Mouse (Mus musculus) thymus, postnatal 0 days (tissue): ENCODE data around the gene Dpy30. TPM values are rescaled to one million over a fixed set of nuclear protein-coding genes. Genes with fewer than 3 reads are reported as not detected.
A peak's percentile ranks its signal among the peaks of the same experiment; 100 is the strongest.
"Not testable (repeated sequence)": the region's sequence is repeated elsewhere in the genome, so short reads cannot be mapped to it uniquely, and the experiment has no call there.

ENCODE experiments used
- DNase-seq: peaks from one replicate; pipeline ENCODE4 v3.0.0-alpha.2; 2015; ENCODE audit warnings: low spot score
- polyA plus RNA-seq: library from polyadenylated mRNA; unstranded; fragments of >200 nt; fragmentation: Nextera tagmentation; extraction: Ambion mirVana; gene quantifications from 2 replicates; pipeline ENCODE4 v1.2.1, GENCODE M21; 2015

Dpy30 gene
- polyA plus RNA-seq = 289 and 316 TPM in 2 replicates

DNA sequence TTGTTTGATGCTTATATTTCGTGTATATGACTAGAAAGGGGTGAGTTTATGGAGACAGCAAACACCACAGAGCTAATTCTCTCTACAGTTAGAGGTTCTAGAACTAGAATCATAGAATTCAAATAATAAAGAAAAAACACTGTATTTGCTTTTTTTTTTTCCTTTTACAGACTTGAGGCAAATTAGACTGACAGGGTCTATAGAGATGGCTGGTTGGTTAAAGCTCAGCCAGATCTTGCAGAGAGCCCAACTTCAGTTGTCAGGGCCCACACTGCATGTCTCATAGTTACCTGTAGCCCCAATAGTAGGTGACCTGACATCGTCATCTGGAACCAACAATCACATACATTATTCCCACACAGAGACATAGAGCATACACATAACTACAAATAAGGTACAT lies at the start of gene Dpy30:
TSS of gene Dpy30 (minus strand) at position 101 of the 400 bp plus-strand sequence.
- DNase-seq = no peak

DNA sequence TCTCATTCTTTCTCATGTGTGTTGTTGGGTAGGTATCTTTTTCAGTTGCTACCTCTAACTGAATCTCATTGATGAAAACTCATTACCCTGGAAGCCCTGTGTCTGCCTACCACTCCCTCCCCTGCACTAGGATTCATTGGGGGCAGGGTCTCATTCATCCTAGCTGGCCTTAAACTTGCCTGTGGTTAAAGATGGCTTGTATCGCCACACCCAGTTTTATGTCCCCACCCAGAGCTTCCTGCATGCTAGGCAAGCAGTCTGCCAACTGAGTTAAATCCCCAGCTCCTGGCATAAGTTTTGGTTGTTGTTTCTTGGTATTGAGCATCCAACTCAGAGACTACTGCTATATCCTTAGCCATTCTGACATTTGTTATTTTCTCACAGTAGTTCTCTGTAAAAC lies 39.8 kb upstream of the Dpy30 start:
- DNase-seq = no peak

DNA sequence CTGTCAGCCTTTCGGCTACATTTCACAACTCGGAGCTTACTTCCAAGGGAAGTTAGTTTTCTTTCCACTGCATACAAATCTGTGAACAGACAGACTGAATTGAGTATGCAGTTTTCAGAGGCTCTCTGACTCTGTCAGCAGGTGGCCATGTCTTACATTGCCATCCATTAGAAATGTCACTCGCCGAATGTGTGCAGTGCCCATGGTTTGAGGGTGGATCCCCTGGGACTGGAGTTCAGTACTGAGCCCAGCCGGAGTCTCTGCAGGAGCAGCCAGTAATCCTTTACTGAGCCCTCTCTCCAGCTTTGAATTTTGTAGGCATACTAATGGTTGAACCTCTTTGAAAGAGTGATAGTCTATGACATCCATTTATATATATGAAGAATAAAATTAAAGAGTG lies 17.4 kb upstream of the Dpy30 start:
- DNase-seq = no peak

DNA sequence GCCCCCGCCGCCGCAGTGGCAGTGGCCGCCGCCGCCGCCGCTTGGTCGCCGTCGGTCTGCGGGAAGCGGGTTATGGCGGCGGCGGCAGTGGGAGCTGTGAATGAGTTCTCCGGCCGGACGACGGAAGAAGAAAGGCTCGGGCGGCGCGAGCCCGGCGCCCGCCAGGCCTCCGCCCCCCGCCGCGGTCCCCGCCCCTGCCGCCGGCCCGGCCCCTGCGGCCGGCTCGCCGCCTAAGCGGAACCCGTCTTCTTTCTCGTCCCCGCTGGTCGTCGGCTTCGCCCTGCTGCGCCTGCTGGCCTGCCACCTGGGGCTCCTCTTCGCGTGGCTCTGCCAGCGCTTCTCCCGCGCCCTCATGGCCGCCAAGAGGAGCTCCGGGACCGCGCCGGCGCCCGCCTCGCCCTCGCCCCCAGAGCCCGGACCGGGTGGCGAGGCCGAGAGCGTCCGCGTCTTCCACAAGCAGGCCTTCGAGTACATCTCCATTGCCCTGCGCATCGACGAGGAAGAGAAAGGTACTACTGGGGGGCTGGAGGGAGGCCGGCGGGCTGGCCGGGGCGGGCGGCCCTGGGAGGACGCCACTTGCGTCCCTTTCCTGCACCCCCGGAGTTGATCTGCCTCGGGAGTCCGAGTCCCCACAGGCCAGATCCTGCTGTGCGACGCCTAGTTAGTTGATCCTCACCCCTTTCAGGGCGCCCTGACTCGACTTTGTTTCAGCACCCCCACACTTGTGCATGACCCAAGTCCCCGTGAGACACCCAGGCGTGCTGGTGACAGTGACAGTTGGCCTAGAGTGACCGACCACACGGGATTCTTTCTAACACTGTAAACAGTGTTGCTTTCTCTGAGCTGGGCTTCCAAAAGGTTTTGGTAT lies 15.4 kb upstream of the Dpy30 start, which contains the start of gene Spast:
TSS of gene Spast (plus strand) at position 51 of the 868 bp plus-strand sequence.
- peak; percentile 48 for DNase-seq

DNA sequence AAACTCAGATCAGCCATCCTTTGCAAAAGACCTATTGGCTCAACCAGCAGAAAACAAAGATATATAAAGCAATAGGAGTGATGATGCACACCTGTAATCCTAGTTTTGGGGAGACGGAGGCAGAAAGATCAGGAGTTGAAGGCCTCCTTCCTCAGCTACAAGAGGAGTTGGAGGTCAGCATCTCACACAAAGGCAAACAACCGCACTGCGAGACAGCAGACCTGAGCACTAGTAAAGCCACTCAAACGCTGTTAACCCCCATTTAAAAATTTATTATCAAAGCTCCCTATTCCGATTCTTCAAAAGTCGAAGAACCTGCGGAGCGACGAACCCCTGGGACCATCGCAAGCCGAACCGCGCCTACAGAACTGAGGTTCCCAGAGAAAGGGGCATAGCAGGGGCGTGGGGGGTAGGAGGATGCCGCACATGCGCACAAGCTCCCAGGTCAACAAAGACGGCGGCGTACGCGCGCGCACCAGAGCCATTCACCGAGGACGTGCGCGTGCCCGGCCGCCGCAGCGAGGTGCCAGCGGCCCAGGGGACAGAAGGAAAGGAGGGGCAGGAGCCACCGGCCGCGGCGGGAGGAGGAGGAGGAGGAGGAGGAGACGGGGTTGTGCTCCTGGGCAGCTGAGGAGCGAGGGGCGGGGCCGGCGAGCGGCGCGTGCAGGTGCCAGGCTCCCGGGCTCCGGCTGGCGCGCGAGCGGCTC lies 14.6 kb upstream of the Dpy30 start:
- peak; percentile 95 for DNase-seq

DNA sequence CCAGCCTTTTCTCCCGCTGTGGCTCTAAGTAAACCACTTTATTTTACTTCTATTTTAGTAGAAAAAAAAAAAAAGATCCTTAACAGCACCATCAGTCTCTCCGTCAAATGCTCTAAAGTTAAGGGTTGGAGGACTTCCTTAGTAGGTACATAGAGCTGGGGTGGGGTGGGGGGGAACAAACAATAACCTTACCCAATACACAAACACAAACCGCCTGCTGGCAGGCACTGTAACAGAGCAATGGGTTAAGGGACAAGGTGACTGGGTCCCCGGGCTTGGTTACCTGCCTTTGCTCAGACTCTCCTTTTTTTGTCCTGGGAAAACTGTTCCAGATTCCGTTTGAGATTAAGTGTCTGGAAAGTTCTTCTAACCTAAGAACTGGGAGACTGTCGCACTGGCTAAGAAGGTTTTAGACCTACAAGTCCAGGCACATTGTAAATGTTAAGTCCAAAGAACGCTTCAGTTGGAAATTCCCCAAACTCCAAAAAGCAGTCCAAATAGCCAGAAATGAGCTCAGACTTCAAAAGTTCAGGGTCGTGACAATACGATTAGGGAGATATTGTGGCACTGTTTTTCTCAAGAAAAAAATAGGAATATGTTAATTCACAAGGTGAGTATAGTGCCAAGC lies 7.4 kb upstream of the Dpy30 start:
- no peak for DNase-seq

DNA sequence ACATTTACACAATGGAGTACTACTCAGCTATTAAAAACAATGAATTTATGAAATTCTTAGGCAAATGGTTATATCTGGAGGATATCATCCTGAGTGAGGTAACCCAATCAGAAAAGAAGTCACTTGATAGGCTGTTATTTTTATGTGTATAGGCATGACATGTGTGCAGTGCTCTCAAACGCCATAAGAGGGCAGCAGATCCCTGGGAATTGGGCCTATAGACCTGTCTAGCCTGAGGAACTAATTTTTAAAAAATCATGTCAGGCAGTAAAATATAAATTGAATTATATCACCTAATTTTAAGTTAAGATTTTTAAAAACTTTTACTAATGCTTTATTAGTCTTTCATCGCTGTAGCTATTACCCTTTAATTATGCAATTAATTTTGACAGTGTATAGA lies 4.4 kb upstream of the Dpy30 start:
- peak; percentile 77 for DNase-seq

DNA sequence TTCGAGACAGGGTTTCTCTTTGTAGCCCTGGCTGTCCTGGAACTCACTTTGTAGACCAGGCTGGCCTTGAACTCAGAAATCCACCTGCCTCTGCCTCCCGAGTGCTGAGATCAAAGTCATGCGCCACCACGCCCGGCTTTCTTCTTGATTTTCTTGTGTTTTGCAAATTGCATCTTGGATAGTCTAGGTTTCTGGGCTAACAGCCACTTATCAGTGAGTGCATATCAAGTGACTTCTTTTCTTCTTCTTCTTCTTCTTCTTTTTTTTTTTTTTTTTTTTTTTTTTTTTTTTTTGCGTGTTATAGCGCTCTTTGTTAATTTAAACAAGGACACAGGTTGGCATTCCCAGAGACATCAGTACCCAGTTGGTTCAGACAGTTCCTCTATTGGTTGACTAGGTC lies 3.5 kb upstream of the Dpy30 start:
- DNase-seq = not testable (repeated sequence)

DNA sequence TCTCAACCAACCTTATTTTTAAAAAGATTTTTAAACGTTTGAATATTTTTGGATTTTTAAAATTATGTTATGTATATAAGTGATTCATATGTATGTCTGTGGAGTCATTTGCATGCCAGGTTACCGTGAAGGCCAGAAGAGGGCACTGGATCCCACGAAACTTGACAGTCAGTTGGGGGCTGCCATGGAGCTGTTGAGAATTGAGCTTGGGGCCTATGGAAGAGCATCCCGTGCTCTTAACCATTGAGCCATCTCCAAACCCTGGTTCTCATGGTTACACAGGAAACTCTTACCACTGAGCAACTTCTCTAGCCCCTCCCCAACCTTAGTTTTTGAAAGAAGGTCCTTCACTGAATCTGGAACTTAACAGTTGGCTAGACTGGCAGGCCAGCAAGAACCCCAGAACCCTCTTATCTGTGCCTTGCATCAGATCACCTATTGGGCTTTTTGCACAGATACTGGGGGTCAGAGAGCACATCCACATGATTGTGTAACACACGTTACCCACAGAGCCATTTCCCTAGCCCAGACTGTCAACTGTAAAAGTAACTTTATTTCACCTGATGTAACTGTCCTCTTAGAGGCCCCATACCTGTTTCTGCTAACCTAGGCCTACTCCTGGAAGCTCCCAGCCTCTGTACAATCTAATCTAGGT lies 1.2 kb downstream of the Dpy30 start:
- DNase-seq = peak; percentile 25

DNA sequence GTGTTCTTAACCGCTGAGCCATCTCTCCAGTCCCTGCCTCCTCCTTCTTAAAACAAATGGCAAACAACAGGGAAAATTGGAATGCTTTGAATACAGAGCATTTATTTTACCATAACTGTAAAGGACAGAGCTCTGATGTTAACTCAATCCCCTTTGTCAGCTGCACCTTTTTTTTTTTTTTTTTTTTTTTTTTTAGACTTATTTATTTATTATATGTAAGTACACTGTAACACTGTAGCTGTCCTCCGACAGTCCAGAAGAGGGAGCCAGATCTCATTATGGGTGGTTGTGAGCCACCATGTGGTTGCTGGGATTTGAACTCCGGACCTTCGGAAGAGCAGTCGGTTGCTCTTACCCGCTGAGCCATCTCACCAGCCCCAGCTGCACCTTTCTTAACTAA lies 5.0 kb downstream of the Dpy30 start:
- DNase-seq = no peak

DNA sequence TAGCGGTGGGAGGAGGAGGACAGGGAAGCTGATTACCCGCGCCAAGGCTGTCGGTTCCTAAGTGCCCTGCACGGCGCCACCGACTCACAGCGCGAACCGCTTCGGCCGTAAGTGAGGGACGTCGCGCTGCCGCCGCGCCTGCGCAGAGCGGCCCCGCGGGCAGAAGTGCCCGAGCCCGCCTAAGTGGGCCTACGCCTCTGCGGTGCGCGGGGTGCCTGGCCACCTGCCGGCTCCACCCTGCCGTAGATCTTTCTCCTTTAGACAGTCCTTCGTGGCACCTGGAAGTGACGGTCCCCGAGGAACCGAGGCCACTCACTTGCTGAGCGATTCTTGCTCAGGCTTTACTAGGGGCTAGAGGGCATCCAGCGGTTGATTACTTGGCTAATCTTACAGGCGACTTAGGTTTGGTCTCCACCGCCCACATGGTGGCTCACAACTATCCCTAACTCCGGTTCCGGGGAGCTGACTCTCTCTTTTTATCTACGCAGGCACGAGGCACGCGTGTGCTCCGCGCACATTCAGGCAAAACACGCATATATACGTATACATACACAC lies 7.4 kb downstream of the Dpy30 start:
- peak; percentile 93 for DNase-seq

DNA sequence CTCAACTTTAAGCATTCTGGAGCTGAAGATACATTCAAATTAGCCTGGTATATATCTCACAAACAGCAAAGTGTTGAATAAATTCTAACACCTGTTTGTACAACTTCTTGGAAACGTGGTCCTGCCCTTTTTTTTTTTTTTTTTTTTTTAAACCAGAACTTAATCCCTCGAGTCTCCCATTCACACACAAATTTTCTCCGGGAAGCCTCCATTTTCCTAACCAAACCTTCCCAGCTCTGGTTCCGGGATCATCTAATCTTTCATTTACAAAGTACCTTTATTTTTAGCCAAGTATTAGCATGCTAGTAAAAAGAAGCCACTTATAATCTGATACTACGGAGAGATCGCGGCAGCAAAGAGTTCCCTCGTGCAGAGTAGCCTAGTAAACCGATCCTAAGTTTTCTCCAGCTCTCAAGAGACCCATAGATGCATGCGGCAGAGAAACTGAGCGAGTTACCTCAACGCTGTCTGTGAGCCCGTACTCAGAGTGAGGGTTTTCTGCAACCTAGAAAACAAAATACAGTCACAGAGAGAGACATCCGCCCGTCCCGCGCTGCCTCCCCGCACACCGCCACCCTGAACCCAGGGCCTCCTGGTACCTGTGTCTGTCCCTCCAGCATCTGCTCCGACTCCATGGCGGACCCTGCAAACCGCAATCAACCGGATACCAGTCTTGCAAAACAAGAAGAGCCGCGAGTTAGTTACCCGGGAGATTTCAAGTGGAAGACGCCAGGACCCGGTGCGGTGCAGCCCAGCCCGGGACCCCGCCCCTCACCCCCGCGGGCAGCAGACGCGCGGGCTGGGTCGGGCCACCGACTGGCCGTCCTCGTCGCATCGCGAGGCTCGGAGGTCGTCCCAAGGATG lies 8.1 kb downstream of the Dpy30 start:
- no peak for DNase-seq

DNA sequence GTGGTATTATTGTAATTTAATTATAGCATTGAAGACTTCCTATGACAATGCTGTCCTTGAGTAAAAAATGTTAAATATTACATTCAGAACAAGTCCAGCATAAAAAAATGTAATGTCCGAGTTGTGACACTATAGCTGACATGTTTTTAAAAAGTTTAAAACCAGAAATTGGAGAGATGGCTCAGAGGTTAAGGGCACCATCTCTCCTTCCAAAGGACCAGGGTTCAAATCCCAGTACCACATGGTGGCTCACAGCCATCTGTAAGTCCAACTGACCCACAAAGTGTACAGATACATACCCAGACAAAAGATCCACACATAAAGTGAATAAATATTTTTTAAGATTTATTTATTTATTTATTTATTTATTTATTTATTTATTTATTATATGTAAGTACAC lies 17.7 kb downstream of the Dpy30 start:
- DNase-seq = no peak

DNA sequence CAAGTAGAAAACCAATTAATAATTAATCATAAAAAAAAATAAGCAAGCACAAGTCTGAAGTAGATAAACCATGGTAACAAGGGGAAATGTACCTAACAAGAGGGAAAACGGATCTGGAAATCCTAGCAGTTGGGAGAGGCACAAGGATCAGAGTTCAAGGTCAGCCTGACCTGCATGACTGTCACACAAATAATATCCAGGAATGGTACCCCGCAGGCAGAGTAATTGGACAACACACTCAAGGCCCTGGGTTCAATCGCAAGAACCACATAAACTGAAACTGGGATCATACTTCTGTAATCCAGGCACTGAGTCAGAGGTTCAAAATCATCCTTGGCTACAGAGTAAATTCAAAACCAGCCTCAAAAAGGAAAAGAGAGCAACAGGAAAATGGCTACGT lies 18.1 kb downstream of the Dpy30 start:
- no peak for DNase-seq

DNA sequence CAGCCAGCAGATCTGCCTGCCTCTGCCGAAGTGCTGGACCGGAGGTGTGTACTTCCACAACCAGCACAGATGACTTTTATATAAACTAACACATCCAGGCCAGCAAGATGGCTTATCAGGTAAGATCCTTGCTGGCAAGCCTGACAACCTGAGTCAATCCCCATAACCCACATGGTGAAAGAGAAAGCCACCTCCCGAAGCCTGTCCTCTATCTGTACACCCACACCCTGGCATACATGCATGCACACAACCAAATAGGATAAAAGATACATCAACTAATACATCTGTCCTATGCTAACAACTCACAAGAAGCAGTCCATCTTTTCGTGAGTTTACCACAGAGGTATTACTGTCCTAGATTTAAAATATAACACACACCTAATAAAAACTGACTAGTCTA lies 19.7 kb downstream of the Dpy30 start:
- no peak for DNase-seq

DNA sequence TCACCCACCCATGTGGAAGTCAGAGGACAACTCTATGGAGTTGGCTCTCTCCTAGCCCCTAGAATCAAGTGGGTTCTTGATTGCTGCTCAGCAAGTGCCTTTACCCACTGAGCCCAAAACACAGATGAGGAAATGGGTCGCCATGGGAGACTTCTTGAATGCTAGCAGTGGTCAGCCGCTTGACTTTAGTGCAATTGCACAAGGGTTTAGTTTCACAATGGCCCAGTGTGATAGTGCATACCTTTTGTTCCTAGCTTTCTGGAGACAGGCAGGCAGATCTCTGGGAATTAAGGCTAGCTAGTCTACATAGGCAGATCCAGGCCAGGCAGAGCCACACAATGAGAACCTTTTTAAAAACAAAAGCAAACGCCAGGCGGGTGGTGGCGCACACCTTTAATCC lies 23.7 kb downstream of the Dpy30 start:
- no peak for DNase-seq

DNA sequence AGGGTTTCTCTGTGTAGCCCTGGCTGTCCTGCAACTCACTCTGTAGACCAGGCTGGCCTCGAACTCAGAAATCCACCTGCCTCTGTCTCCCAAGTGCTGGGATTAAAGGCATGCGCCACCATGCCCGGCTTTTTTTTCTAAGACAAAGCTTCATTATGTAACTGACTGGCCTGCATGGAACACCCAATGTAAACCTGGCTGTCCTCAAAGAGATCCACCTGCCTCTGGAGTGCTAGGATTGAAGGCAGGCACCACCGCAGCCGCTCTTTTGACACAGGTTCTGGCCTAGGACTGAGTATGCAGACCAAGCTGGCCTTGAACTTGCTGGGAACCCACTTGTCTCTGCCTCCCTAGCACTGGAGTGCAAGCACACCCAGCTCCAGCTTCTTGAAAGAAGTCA lies 26.8 kb downstream of the Dpy30 start:
- not testable (repeated sequence) for DNase-seq

DNA sequence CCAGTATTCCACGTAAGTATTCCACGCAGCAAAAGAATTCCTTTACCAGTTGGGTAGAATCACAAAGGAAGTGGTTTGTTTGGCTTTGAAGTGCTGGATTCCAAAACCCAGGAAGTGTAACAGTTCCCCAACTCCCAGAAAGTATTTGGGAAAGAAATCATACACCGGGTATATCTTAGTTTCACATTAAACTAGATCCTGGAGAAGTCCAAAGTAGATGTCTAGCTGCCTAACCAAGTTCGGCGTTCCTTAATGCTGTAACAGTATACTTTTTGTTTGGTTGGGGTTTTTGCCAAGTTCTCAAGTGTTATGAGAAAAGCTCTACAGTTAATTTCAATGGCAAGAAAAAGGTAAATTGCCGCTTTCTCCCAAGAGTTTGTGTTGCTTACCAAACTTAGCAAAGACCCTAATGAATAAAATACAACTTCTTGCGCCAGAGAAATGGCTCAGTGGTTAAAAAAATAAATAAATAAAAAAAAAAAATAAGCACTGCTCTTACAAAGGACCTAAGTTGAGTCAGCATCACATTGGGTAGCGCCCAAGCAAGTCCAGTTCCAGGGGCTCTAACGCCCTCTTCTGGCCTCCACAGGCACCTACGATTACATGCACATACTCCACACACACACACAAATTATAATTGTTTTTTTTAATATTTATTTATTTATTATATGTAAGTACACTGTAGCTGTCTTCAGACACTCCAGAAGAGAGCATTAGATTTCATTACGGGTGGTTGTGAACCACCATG lies 27.5 kb downstream of the Dpy30 start:
- peak; percentile 23 for DNase-seq
